Mouse (Mus musculus) yolk sac, embryonic 10.5 days (tissue): Measurements from ENCODE around the gene Ksr2.

Source experiments
- DNase-seq: peaks from one replicate; pipeline ENCODE4 v3.0.0-alpha.2; 2017; ENCODE audit warnings: low spot score

Gene Ksr2

GRCm38 (mm10) chr5:117485411-117485810 is 71.6 kb downstream of the Ksr2 start:
- DNase-seq: no peak

GRCm38 (mm10) chr5:117486092-117486491 is 72.3 kb downstream of the Ksr2 start:
- DNase-seq: no peak

GRCm38 (mm10) chr5:117488155-117488554 is 74.4 kb downstream of the Ksr2 start:
- no peak for DNase-seq

- DNase-seq: no peak
These were observed 75.0 kb downstream of the Ksr2 start for GRCm38 (mm10) chr5:117488670-117489325.

GRCm38 (mm10) chr5:117492933-117493863 is 79.4 kb downstream of the Ksr2 start:
- no peak for DNase-seq

- no peak for DNase-seq
These were observed 80.1 kb downstream of the Ksr2 start for GRCm38 (mm10) chr5:117493947-117494346.

GRCm38 (mm10) chr5:117497084-117497483 is 83.3 kb downstream of the Ksr2 start:
- DNase-seq: no peak

- DNase-seq: no peak
These were observed 88.8 kb downstream of the Ksr2 start for GRCm38 (mm10) chr5:117502611-117503010.

- no peak for DNase-seq
These were observed 90.6 kb downstream of the Ksr2 start for GRCm38 (mm10) chr5:117504431-117504830.

- peak; percentile 33 for DNase-seq
These were observed 91.4 kb downstream of the Ksr2 start for GRCm38 (mm10) chr5:117505204-117505603.

GRCm38 (mm10) chr5:117505769-117506168 is 92.0 kb downstream of the Ksr2 start:
- DNase-seq: no peak

- peak; percentile 65 for DNase-seq
These were observed 92.6 kb downstream of the Ksr2 start for GRCm38 (mm10) chr5:117506406-117506805.

GRCm38 (mm10) chr5:117509511-117510375 is 95.9 kb downstream of the Ksr2 start:
- no peak for DNase-seq

- DNase-seq: no peak
These were observed 97.1 kb downstream of the Ksr2 start for GRCm38 (mm10) chr5:117510864-117511263.

- no peak for DNase-seq
These were observed 101.6 kb downstream of the Ksr2 start for GRCm38 (mm10) chr5:117515396-117515795.

GRCm38 (mm10) chr5:117515861-117516260 is 102.1 kb downstream of the Ksr2 start:
- DNase-seq: no peak

GRCm38 (mm10) chr5:117516597-117516996 is 102.8 kb downstream of the Ksr2 start:
- DNase-seq: peak; percentile 47

GRCm38 (mm10) chr5:117519858-117520495 is 106.2 kb downstream of the Ksr2 start:
- no peak for DNase-seq

GRCm38 (mm10) chr5:117521156-117521555 is 107.4 kb downstream of the Ksr2 start:
- no peak for DNase-seq

GRCm38 (mm10) chr5:117521701-117522100 is 107.9 kb downstream of the Ksr2 start:
- DNase-seq: no peak

GRCm38 (mm10) chr5:117522471-117522870 is 108.7 kb downstream of the Ksr2 start:
- no peak for DNase-seq

- no peak for DNase-seq
These were observed 109.2 kb downstream of the Ksr2 start for GRCm38 (mm10) chr5:117523010-117523409.
